Mouse (Mus musculus): ENCODE data around the gene Gm44973. TPM values are rescaled to one million over a fixed set of nuclear protein-coding genes. Genes with fewer than 3 reads are reported as not detected.
A peak's percentile ranks its signal among the peaks of the same experiment; 100 is the strongest.

The Gm44973 gene
- total and polyA plus RNA-seq, 2 experiments, result 0.55 TPM; not detected in 1

GRCm38 (mm10) chr7:5047313-5047712 is 32.0 kb downstream of the Gm44973 start:
- Histone ChIP-seq H3K27me3 (ENCODE audit: control insufficient read depth, insufficient read depth, low read length) (no peaks in the 10 kb centered on the region), H3K9ac (ENCODE audit: low read depth, low read length) (no peak overlapping the region), H3K36me3 (ENCODE audit: control insufficient read depth, insufficient read depth, low read length) (no peaks in the 10 kb centered on the region), H3K4me3 (ENCODE audit: insufficient read depth, low read depth, low read length) (no peak overlapping the region), H3K4me1 (ENCODE audit: control insufficient read depth, insufficient read depth, low read length) (peaks cover 3% of the 10 kb centered on the region), H3K79me2 (ENCODE audit: control insufficient read depth, insufficient read depth, low read length) (no peaks in the 10 kb centered on the region), H3K27ac (replicated peaks; ENCODE audit: insufficient read depth, low read depth, low read length) (no peak overlapping the region)
- WGBS, result 7% methylated on average over 2 of the region's 2 CpGs
- TF ChIP-seq CTCF (IDR thresholded peaks at IDR 0.05; ENCODE audit: low read depth, low read length) (peak; percentile 31; the same call in 1 of the 2 replicates), POLR2A (IDR thresholded peaks at IDR 0.05; ENCODE audit: extremely low read depth, insufficient read depth, low read length) (no peak)
- peak; percentile 47 for DNase-seq (ENCODE audit: extremely low read depth, low read depth, low spot score)

- peaks cover 3% of the 10 kb centered on the region for H3K4me1 ChIP-seq (ENCODE audit: control insufficient read depth, insufficient read depth, low read length)
- 2% methylated on average over 65 of the region's 65 CpGs for WGBS
- no peaks in the 10 kb centered on the region for H3K36me3 ChIP-seq (ENCODE audit: control insufficient read depth, insufficient read depth, low read length)
- peaks cover 17% of the 10 kb centered on the region for H3K27me3 ChIP-seq (ENCODE audit: control insufficient read depth, insufficient read depth, low read length)
- H3K79me2 ChIP-seq (ENCODE audit: control insufficient read depth, insufficient read depth, low read length), result no peaks in the 10 kb centered on the region
- TF ChIP-seq CTCF (IDR thresholded peaks at IDR 0.05; ENCODE audit: low read depth, low read length), result no peak
- TF ChIP-seq POLR2A (IDR thresholded peaks at IDR 0.05; ENCODE audit: extremely low read depth, insufficient read depth, low read length), result no peak
- peak within 1 kb of the TSS; percentile 80 for H3K9ac ChIP-seq (ENCODE audit: low read depth, low read length)
- no peak within 1 kb of the TSS for H3K27ac ChIP-seq (replicated peaks; ENCODE audit: insufficient read depth, low read depth, low read length)
- peak within 1 kb of the TSS; percentile 72 for H3K4me3 ChIP-seq (ENCODE audit: insufficient read depth, low read depth, low read length)
- peak; percentile 44 for DNase-seq (ENCODE audit: extremely low read depth, low read depth, low spot score)
Observed at GRCm38 (mm10) chr7:5051193-5052192, 36.2 kb downstream of the Gm44973 start, which contains the start of gene Zfp580. Gene Zfp580 (plus strand): TSS chr7:5051538.

- no peaks in the 10 kb centered on the region for H3K36me3 ChIP-seq (ENCODE audit: control insufficient read depth, insufficient read depth, low read length)
- WGBS, result 11% methylated on average over 12 of the region's 12 CpGs
- H3K79me2 ChIP-seq (ENCODE audit: control insufficient read depth, insufficient read depth, low read length), result no peaks in the 10 kb centered on the region
- H3K4me3 ChIP-seq (ENCODE audit: insufficient read depth, low read depth, low read length), result no peak overlapping the region
- H3K27ac ChIP-seq (replicated peaks; ENCODE audit: insufficient read depth, low read depth, low read length), result no peak overlapping the region
- H3K4me1 ChIP-seq (ENCODE audit: control insufficient read depth, insufficient read depth, low read length), result peaks cover 3% of the 10 kb centered on the region
- DNase-seq (ENCODE audit: extremely low read depth, low read depth, low spot score), result no peak
- no peak overlapping the region for H3K9ac ChIP-seq (ENCODE audit: low read depth, low read length)
- no peak for TF ChIP-seq CTCF (IDR thresholded peaks at IDR 0.05; ENCODE audit: low read depth, low read length)
- TF ChIP-seq POLR2A (IDR thresholded peaks at IDR 0.05; ENCODE audit: extremely low read depth, insufficient read depth, low read length), result no peak
- peaks cover 22% of the 10 kb centered on the region for H3K27me3 ChIP-seq (ENCODE audit: control insufficient read depth, insufficient read depth, low read length)
Observed at GRCm38 (mm10) chr7:5052438-5052837, 37.1 kb downstream of the Gm44973 start.

DNA sequence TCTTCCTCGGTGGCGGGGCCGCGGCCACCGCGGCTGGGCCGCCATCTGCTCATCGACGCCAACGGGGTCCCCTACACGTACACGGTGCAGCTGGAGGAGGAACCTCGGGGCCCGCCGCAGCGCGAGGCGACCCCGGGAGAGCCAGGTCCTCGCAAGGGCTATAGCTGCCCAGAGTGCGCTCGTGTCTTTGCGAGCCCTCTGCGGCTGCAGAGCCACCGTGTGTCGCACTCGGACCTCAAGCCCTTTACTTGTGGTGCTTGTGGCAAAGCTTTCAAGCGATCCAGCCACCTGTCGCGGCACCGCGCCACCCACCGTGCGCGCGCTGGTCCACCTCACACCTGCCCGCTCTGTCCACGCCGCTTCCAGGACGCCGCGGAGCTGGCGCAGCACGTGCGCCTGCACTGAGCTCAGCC is 37.6 kb downstream of the Gm44973 start:
- Histone ChIP-seq H3K9ac (ENCODE audit: low read depth, low read length) (no peak overlapping the region), H3K79me2 (ENCODE audit: control insufficient read depth, insufficient read depth, low read length) (no peaks in the 10 kb centered on the region), H3K4me1 (ENCODE audit: control insufficient read depth, insufficient read depth, low read length) (peaks cover 3% of the 10 kb centered on the region), H3K27ac (replicated peaks; ENCODE audit: insufficient read depth, low read depth, low read length) (no peak overlapping the region), H3K27me3 (ENCODE audit: control insufficient read depth, insufficient read depth, low read length) (peaks cover 22% of the 10 kb centered on the region), H3K4me3 (ENCODE audit: insufficient read depth, low read depth, low read length) (no peak overlapping the region; the same call in 1 of the 2 replicates), H3K36me3 (ENCODE audit: control insufficient read depth, insufficient read depth, low read length) (no peaks in the 10 kb centered on the region)
- DNase-seq (ENCODE audit: extremely low read depth, low read depth, low spot score), result no peak
- TF ChIP-seq CTCF (IDR thresholded peaks at IDR 0.05; ENCODE audit: low read depth, low read length), result no peak
- no peak for TF ChIP-seq POLR2A (IDR thresholded peaks at IDR 0.05; ENCODE audit: extremely low read depth, insufficient read depth, low read length)
- 12% methylated on average over 45 of the region's 45 CpGs for WGBS

GRCm38 (mm10) chr7:5053456-5054179 is 38.3 kb downstream of the Gm44973 start:
- Histone ChIP-seq H3K27ac (replicated peaks; ENCODE audit: insufficient read depth, low read depth, low read length) (no peak overlapping the region), H3K79me2 (ENCODE audit: control insufficient read depth, insufficient read depth, low read length) (no peaks in the 10 kb centered on the region), H3K27me3 (ENCODE audit: control insufficient read depth, insufficient read depth, low read length) (peaks cover 22% of the 10 kb centered on the region), H3K36me3 (ENCODE audit: control insufficient read depth, insufficient read depth, low read length) (no peaks in the 10 kb centered on the region), H3K4me1 (ENCODE audit: control insufficient read depth, insufficient read depth, low read length) (peaks cover 3% of the 10 kb centered on the region), H3K4me3 (ENCODE audit: insufficient read depth, low read depth, low read length) (no peak overlapping the region), H3K9ac (ENCODE audit: low read depth, low read length) (no peak overlapping the region)
- TF ChIP-seq POLR2A (IDR thresholded peaks at IDR 0.05; ENCODE audit: extremely low read depth, insufficient read depth, low read length) (no peak), CTCF (IDR thresholded peaks at IDR 0.05; ENCODE audit: low read depth, low read length) (no peak)
- no peak for DNase-seq (ENCODE audit: extremely low read depth, low read depth, low spot score)
- 18% methylated on average over 32 of the region's 32 CpGs for WGBS
